Mouse (Mus musculus): ENCODE results near the gene Ntmt1. TPM values are rescaled to one million over a fixed set of nuclear protein-coding genes. Genes with fewer than 3 reads are reported as not detected.

Gene Ntmt1
- polyA plus RNA-seq, 1 experiment from 2014 or later: 105 TPM

- Histone ChIP-seq H3K27ac (peak overlapping the region; percentile 74), H3K4me2 (peak overlapping the region; percentile 96), H3K9me3 (no peaks in the 10 kb centered on the region), H3K36me3 (no peaks in the 10 kb centered on the region), H3K4me3 (peak overlapping the region; percentile 53), H3K27me3 (no peaks in the 10 kb centered on the region), H3K4me1 (peaks cover 27% of the 10 kb centered on the region), H3K9ac (peak overlapping the region; percentile 78)
- ATAC-seq (ENCODE audit: insufficient number of reproducible peaks, insufficient read depth, low FRiP score, low TSS enrichment, low read depth): 0 out of 2 replicates have a peak, but pooled peaks have one; percentile 49
- WGBS: 6% methylated on average over 19 of the region's 19 CpGs
These were observed 35.7 kb upstream of the Ntmt1 start for GRCm38 (mm10) chr2:30771806-30772460.

- Histone ChIP-seq H3K4me2 (no peak overlapping the region), H3K27ac (peak overlapping the region; percentile 74), H3K9ac (no peak overlapping the region)
These were observed 34.9 kb upstream of the Ntmt1 start for GRCm38 (mm10) chr2:30772581-30773312.

GRCm38 (mm10) chr2:30773313-30774005 lies 34.2 kb upstream of the Ntmt1 start:
- Histone ChIP-seq H3K9me3 (no peaks in the 10 kb centered on the region), H3K27me3 (no peaks in the 10 kb centered on the region), H3K4me3 (no peak overlapping the region), H3K4me2 (no peak overlapping the region), H3K36me3 (no peaks in the 10 kb centered on the region), H3K4me1 (peaks cover 20% of the 10 kb centered on the region), H3K9ac (no peak overlapping the region), H3K27ac (no peak overlapping the region)
- no peak for ATAC-seq (ENCODE audit: insufficient number of reproducible peaks, insufficient read depth, low FRiP score, low TSS enrichment, low read depth)
- WGBS: 82% methylated on average over 8 of the region's 8 CpGs

More at GRCm38 (mm10) chr2:30772581-30773312, 34.9 kb upstream of the Ntmt1 start:
- Histone ChIP-seq H3K27me3 (no peaks in the 10 kb centered on the region), H3K9me3 (no peaks in the 10 kb centered on the region), H3K4me3 (no peak overlapping the region), H3K36me3 (no peaks in the 10 kb centered on the region), H3K4me1 (peaks cover 23% of the 10 kb centered on the region)
- ATAC-seq (ENCODE audit: insufficient number of reproducible peaks, insufficient read depth, low FRiP score, low TSS enrichment, low read depth): no peak
- 44% methylated on average over 15 of the region's 15 CpGs for WGBS

DNA sequence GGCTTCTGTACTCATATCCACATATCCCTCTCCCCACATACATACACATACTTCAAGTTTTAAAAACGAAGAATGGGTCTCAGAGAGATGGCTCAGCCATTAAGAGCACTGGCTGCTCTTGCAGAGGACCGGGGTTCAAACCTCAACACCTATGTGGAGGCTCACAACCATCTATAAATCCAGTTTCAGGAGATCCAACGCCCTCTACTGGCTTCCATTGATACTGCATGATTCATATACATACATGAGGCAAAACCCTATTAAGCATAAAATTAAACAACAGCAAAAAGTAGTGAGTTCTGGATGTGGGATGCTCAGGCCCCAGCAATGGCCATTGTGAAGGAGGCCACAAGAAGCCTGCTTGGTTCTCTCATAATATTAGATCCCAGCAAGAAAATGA lies 31.7 kb upstream of the Ntmt1 start:
- Histone ChIP-seq H3K9ac (no peak overlapping the region), H3K27me3 (no peaks in the 10 kb centered on the region), H3K4me2 (no peak overlapping the region), H3K4me3 (no peak overlapping the region), H3K9me3 (no peaks in the 10 kb centered on the region), H3K27ac (no peak overlapping the region), H3K36me3 (no peaks in the 10 kb centered on the region), H3K4me1 (peaks cover 23% of the 10 kb centered on the region)
- 53% methylated on average over 3 of the region's 3 CpGs for WGBS
- no peak for ATAC-seq (ENCODE audit: insufficient number of reproducible peaks, insufficient read depth, low FRiP score, low TSS enrichment, low read depth)

GRCm38 (mm10) chr2:30777266-30777665 lies 30.4 kb upstream of the Ntmt1 start:
- Histone ChIP-seq H3K4me3 (no peak overlapping the region), H3K9ac (no peak overlapping the region), H3K4me2 (no peak overlapping the region), H3K36me3 (no peaks in the 10 kb centered on the region), H3K27ac (no peak overlapping the region), H3K27me3 (no peaks in the 10 kb centered on the region), H3K4me1 (peaks cover 11% of the 10 kb centered on the region), H3K9me3 (no peaks in the 10 kb centered on the region)
- WGBS: 73% methylated on average over 3 of the region's 3 CpGs
- ATAC-seq (ENCODE audit: insufficient number of reproducible peaks, insufficient read depth, low FRiP score, low TSS enrichment, low read depth): no peak

- Histone ChIP-seq H3K36me3 (no peaks in the 10 kb centered on the region), H3K27ac (no peak overlapping the region), H3K9me3 (no peaks in the 10 kb centered on the region), H3K4me1 (peaks cover 9% of the 10 kb centered on the region), H3K4me2 (no peak overlapping the region), H3K9ac (no peak overlapping the region), H3K27me3 (no peaks in the 10 kb centered on the region), H3K4me3 (no peak overlapping the region)
- no peak for ATAC-seq (ENCODE audit: insufficient number of reproducible peaks, insufficient read depth, low FRiP score, low TSS enrichment, low read depth)
- WGBS: 56% methylated on average over 4 of the region's 4 CpGs
These were observed 29.4 kb upstream of the Ntmt1 start for GRCm38 (mm10) chr2:30778235-30778634.

DNA sequence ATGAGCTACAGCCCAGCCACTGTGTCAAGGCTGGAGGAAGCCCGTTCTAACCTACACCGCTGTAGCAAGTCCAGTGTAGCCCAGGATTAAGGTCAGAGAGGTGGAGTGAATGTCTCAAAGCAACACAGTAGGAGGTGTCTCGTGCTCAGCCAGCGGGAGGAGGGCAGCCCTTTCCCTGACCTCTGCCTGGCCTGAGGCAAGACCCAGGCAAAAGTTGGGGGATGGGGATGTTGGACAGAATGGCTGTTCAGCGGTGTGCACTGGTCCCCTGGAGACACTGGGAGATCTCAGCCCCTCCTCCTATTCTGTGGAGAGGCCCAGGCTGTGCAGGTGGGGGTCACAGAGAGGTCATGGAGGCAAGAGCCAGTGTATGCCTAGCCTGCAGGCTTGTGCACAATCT lies 28.4 kb upstream of the Ntmt1 start:
- WGBS: 7% methylated on average over 5 of the region's 5 CpGs
- no peak for ATAC-seq (ENCODE audit: insufficient number of reproducible peaks, insufficient read depth, low FRiP score, low TSS enrichment, low read depth)
- Histone ChIP-seq H3K9ac (no peak overlapping the region), H3K4me2 (no peak overlapping the region), H3K27me3 (no peaks in the 10 kb centered on the region), H3K36me3 (no peaks in the 10 kb centered on the region), H3K9me3 (no peaks in the 10 kb centered on the region), H3K27ac (no peak overlapping the region), H3K4me1 (peaks cover 15% of the 10 kb centered on the region), H3K4me3 (no peak overlapping the region)

- no peaks in the 10 kb centered on the region for H3K27me3 ChIP-seq
- WGBS: 76% methylated on average over 8 of the region's 8 CpGs
- no peak for ATAC-seq (ENCODE audit: insufficient number of reproducible peaks, insufficient read depth, low FRiP score, low TSS enrichment, low read depth)
- H3K4me2 ChIP-seq: peak overlapping the region; percentile 60
- peak overlapping the region; percentile 89 for H3K27ac ChIP-seq
- H3K9me3 ChIP-seq: no peaks in the 10 kb centered on the region
- H3K4me1 ChIP-seq: peaks cover 46% of the 10 kb centered on the region
- H3K4me3 ChIP-seq: peak overlapping the region; percentile 25
- H3K36me3 ChIP-seq: no peaks in the 10 kb centered on the region
- peak overlapping the region; percentile 67 for H3K9ac ChIP-seq
These were observed 25.0 kb upstream of the Ntmt1 start for GRCm38 (mm10) chr2:30782312-30783290.

GRCm38 (mm10) chr2:30783346-30783745 lies 24.3 kb upstream of the Ntmt1 start:
- H3K4me1 ChIP-seq: peaks cover 48% of the 10 kb centered on the region

GRCm38 (mm10) chr2:30784078-30784994 lies 23.3 kb upstream of the Ntmt1 start:
- Histone ChIP-seq H3K4me1 (peaks cover 45% of the 10 kb centered on the region), H3K27me3 (no peaks in the 10 kb centered on the region), H3K9ac (peak overlapping the region; percentile 69), H3K27ac (peak overlapping the region; percentile 89), H3K36me3 (no peaks in the 10 kb centered on the region), H3K4me3 (peak overlapping the region; percentile 30), H3K4me2 (peak overlapping the region; percentile 60), H3K9me3 (no peaks in the 10 kb centered on the region)
- WGBS: 9% methylated on average over 40 of the region's 40 CpGs
- peak; percentile 17; the same call in 1 of the 2 replicates for ATAC-seq (ENCODE audit: insufficient number of reproducible peaks, insufficient read depth, low FRiP score, low TSS enrichment, low read depth)

More at GRCm38 (mm10) chr2:30783346-30783745, 24.3 kb upstream of the Ntmt1 start:
- peak overlapping the region; percentile 89 for H3K27ac ChIP-seq
- no peaks in the 10 kb centered on the region for H3K36me3 ChIP-seq
- no peaks in the 10 kb centered on the region for H3K27me3 ChIP-seq
- peak overlapping the region; percentile 25 for H3K4me3 ChIP-seq
- H3K9ac ChIP-seq: peak overlapping the region; percentile 67
- WGBS: 0% methylated on average over 13 of the region's 13 CpGs
- H3K9me3 ChIP-seq: no peaks in the 10 kb centered on the region
- ATAC-seq (ENCODE audit: insufficient number of reproducible peaks, insufficient read depth, low FRiP score, low TSS enrichment, low read depth): peak; percentile 41; the same call in 1 of the 2 replicates
- H3K4me2 ChIP-seq: peak overlapping the region; percentile 60
